Mouse (Mus musculus) hindlimb bud, embryonic 11.5 days (tissue): ENCODE measurements at regions not wholly inside any gene's neighbourhood (a gene's known extent, or its start where the extent isn't known, plus 50 kb on each side); places are given as distances from the start of the nearest gene placed in this dataset.
A peak's percentile ranks its signal among the peaks of the same experiment; 100 is the strongest.

Experiments
- DNase-seq: peaks from one replicate; pipeline ENCODE4 v3.0.0-alpha.2; 2012; ENCODE audit warnings: low read depth, low spot score; ENCODE audit errors: extremely low spot score

DNA sequence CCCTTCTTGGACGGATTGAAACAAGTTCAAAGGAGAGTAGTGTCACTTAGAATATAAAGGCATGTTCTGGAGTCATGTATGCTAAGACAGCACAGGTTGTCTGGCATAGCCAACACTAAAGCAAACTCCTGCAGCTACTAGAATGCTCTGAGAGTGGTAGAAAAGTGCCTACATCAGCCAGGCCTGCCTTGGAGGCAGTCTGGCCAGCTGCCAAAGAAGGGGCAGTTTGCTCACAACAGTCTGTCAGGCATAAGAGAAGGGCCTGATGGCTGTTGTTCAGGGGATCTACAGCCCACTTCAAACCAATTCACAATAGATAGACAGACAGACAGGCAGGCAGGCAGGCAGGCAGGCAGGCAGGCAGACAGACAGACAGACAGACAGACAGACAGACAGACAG is 136.5 kb upstream of the Dap start:
- DNase-seq: no peak

DNA sequence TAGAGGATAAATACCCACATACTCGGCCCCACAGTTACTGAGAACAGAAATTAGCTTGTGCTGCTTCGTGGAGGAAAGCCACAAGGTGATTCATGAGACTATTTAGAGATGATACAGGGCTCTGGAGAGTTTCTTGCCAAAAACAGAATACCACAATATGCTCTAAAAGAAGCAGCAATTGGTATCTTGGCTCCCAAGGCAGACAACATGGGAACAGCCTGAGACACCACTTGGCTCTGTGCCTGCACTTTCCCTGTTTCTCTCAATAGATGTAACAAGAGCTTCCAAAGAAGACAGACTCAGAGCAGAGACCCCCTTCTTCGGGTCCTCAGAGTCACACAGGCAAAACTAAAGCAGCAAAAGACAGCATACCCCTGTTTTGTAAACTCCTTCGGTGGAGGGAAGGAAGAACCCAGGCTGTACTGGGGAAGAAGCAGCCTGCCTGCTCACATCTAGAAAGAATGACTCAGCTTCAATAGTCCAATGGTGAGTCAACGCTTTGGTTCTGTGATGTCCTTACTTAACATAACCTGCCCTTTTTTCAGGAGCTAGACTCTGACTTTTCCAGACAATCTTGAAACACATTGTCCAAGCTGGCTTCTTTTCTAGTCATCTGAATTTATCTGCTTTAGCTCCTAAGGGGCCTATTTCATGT is 132.1 kb upstream of the Dap start:
- no peak for DNase-seq

DNA sequence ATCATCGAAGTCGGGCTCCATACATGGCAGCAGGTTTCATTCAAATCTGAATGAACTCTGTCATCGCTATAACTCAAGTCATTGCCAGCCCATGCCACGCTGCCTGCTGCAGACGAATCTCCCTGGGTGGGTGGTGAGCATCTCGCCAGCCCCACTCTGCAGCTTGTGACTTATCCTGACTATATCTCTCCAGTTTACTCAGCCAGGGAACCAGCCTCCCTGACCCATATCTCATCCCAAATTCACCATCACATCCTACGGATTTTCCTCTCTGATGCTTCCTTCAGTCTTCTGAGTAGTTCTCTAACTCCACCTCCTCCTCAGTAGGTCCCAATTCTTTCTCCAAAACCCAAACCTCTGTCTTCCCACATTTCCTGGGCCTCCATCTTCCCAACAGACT is 127.9 kb upstream of the Dap start:
- no peak for DNase-seq

DNA sequence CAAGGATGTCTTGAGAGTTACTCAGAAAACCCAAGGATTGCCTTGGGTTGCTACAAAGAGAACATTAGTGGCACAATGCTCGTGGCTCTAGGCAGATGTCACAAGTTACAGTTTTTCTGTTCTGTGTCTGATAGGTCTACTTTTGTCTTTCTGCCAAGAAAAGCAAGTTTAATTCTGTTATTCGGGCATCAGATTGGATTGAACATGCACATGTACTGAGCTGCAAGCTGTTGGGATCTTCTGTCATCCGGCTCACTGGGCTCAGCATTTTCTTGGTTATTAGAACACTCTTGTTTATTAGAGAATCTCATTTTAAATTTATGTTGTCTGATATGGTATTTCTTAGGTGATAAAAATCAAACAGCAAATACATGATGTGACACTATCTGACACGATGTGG is 126.8 kb upstream of the Dap start:
- no peak for DNase-seq

DNA sequence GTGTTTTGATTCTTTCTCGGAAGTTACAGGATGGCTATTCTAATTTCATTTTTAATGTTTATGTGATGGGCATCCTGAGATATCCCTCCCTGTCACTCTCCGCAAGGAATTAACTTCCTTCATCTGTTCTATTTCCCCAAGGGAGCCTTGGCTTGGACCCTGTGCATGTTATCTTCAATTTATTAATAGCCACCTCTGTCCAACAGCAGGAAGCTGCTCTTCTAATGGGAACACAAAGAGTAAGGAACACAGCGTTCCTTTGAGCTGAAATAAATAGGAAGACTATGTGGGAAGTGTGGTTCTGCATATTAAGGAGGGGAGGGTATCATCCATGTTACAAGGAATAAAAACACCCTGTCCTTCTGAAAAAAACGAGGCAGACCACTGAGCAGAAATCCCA is 119.4 kb upstream of the Dap start:
- DNase-seq: no peak

DNA sequence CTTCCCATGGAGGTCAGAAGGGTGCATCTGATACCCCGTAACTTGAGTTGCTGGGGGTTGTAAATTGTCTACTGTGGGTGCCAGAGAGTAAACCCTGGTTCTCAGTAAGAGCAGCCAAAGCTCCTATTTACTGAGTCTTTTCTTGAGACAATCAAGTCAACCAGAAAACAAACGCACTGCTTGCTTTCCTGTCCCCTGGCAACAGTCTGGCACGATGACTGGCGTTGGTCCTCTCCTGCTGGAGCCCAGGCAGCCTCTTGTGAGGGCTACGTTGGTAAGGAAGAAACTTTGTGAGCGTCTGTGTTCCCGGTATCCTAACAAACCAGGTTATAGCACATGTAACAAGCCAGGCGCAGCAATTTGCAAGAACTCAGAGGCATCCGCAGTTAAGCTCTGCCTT is 117.2 kb upstream of the Dap start:
- DNase-seq: no peak

DNA sequence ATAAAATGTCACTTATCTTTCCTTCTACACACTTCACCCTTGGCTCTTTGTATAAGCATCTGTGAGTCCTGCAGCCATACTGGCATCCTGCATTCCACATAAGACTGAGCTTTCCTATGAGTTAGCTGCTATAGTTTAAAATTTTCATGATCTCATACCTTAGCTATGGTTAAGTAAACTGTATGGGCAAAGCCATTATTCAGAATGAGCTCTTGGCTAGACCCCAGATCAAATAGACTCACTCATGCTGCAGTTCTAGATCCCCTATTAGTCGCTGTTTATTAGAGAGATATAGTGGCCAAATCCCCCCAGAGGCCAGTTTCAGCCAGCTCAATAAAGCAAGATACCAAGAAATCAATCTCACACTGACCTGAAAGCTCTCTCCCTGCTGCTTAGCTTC is 110.9 kb upstream of the Dap start:
- no peak for DNase-seq

DNA sequence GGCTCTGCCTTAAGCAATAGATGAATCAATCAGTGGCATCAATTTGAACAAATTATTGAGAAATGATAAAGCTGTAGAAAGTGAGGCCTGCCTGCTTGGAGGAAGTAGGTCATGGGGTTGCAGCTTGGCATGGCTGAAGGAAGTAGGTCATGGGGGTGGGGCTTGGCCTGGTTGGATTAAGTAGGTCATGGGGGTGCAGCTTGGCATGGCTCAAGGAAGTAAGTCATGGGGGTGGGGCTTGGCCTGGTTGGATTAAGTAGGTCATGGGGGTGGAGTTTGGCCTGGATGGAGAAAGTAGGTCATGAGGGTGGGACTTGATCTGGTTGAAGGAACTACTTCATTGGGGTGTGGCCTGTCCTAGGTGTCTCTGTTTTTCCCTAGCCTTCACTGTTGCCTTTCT is 106.8 kb upstream of the Dap start:
- DNase-seq: no peak

DNA sequence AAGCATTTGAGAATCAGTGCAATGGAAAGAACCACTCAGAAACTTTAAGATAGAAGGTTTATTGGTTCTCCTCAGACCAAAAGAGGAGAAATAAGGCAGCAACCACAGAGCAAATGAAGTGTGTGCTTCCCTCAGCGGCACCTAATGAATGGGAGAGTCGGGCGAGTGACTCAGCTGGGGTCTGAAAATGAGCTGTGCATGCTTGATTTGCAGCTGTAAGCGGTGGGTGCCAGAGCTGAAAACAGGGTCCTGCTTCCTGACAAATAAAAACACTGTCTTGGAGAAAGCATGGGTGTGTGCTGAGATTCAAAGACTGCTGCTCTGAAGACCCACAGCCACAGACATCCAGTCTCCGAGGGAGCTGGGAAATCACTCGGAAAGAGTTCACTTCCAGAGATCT is 104.0 kb upstream of the Dap start:
- DNase-seq: no peak

DNA sequence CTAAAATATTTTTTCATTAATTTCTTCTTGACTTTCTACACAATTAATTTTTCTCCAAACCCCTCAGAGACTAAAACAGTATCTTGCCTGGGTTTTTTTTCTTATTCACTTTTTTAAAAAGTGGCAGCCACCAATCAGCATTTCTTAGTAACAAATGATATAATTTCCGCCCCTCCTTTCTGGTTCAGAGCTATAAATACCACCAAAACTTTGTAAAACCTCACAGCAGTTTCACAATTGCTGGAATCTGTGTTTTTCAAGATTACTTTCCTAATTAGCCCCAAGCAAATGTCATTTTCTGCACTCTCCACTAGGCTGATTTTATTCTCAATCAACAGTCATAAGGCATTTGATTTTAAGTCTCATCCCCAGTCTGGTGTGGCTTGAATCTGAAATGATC is 98.3 kb upstream of the Dap start:
- no peak for DNase-seq

DNA sequence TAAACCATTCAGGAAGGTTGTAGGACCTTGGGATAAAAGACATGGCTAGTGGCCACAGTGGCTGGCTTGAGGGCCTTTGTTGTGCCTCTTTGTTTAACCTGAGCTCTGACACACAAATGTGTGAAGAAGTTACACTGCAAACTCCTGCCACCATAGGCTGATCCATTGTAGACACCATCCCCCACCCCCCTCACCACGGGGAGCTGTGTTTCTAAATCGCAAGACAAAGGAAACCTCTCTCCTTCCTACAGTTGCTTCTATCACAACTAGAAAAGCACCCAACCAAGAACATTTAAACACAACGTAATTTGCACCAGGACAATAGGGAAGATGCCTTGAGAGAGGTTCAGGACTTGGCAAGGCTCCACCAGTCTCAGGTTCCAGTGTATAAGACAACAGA is 97.1 kb upstream of the Dap start:
- DNase-seq: no peak

DNA sequence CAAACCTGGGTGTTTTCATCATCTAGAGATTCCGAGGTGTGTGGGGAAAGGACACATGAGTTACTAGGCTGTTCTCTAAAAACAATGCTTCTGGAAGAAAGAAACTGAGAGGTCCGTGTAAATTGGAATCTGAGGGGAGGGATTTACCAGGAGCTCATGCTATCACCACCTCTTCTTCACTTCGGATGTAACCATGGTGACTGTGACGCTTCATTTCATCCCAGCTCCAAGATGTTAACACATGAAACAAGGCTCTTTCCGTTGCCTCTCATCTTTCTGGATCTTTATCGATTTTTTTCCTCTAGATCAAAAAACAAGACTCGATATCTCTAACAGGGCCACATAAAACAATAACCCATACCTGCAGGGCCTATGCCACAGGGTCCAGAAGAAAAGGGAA is 89.2 kb upstream of the Dap start:
- DNase-seq: no peak

DNA sequence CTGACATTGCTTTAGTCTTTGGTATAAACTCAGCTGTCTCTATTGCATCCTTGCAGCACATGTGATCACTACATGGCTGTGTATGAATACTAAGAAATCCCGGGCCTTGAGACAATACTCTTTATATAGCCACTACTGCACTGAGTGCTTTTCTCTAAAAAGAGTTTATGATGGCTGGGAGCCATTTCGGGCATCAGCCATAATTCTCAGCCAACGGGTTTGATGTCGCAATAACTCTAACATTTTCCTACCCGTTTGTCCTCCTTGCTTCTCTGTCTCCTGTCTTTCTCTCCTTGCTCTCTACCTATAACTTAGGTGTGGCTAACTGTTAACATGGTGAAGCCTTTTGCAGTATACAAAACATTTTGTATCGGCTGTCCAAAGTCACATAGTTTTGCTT is 85.5 kb upstream of the Dap start:
- no peak for DNase-seq

DNA sequence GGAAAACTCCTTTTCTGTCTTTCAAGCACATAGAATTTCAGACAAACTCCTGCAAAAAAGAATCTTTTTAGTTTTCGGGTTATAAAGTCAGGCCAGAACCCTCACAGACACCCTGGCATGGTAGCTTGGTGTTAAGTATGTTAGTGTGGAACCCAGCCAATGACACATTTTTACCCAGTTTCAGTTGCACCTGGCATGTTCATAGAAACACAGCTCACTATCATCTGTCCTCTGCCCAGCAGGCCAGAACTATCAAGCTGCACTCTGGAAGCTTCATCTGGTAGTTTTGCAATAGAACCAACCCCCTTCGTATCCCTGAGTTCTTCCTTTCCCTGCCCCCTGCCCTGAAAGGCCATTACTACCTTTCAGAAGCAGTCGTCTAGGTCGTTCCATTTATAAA is 82.4 kb upstream of the Dap start:
- no peak for DNase-seq

DNA sequence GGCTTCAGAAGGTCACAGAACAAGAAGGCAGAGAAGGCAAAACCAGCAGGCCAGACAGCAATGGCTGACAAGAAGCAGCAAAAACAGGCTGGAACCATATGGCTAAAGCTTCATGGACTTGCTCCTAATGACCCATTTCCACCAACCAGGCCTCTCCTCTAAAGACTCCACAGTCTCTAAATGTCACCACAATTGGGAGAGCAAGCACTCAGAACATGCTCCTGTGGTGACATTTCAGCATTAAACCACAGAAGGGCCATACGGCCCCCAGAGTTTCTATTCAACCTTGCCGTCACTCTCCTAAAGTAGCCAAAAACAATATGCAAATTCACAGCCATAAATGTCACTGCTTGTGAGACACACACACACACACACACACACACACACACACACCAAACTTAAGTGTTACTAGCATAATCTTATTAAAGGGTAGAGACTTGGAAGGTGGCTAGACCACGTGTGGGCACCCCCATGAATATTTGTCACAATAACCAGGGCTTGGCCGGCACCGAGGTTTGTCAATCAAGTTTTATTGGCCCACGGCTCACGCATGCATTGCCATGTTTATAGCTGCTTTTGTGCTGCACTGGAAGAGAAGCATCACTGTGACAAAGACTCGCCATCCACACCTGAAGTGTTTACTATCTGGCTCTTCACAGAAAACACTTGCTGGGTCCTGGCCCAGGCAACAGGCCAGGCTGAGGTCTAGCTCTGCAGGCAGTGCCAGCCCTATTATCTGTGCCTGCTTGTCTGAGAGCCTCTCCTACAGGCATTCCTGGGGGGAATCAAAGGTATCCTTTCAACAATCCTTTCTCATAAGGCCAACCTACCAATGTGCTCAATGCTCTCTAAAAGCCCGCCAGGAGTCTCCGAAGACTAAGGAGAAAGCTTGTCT is 75.6 kb upstream of the Dap start:
- no peak for DNase-seq

DNA sequence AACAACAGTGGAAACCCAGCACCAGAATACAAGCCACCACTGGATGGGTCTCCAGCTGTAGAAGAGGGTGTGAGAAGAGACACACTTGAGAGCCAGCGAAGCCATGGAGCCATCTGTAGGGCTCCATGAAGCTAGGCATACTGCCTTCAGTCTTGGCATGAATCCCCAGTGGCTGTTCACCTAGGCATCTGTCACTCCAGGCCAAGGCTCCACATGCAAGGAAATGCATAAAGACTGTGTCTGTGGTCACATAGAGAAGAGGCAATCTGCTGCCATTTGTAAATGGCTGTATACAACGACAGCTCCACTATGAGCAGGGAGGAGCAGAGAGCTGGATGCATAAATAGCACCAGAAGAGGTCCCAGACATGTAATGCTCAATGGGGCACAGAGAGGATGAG is 74.3 kb upstream of the Dap start:
- no peak for DNase-seq

DNA sequence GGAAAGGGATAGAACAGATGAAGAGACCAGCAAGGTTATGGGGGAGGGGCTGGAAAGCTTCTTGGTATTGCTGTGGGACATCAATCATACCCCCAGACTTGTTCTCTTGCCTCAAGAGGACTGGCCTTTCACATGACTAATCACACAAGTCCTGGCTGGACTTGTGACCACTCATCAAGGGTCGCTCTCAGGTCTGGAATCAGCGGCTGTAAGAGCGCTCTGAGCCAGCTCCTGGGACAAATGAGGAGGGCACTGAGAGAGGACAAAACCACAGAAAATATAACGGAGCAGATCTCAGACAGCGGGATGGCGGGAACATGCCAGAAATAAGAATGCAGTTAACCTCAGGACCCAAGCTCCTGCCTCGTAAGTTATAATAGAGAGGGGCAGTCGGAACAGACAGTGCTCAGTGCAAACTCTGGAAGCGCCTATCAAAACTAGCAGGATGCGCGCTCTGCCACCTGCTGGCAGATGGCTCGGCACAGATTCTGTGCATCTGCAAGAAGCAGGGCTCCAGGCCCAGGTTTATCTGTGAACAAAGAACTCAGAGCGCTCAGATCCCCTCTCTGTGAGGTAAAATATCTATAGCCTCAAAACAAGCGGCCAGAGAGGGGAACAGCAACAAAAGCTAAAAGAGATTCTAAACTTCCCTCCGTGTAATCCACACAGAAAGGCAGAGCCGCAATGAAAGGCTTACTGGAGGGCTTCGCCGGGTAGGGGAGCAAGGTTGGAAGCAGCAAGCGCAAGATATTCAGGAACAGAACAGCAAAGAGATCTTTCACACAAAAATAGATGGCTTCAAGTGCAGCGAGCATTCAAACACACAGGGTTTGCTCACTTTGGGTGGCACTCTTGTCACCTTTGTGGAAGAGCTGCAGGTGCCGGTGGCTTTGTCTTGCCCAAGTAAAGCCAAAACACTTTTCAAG is 73.3 kb upstream of the Dap start:
- DNase-seq: no peak

DNA sequence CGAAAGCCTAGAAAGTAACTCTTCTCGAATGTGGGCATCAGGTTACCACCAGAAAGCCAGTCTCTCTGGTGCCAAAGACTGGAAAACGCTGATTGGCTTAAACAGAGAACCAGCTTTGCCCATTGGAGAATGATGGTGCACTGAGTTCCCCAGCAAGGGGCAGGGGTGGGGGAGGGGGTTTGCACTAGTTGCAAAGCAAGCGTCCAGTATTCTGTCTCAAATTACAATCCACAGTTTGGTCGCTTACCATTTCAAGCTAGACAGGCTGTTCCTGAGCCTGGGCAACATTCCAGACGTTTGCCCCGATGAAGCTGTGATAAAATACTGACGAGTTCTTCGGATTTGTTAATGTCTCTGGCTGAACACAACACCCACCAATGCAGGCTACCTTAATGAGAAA is 69.0 kb upstream of the Dap start:
- DNase-seq: peak; percentile 39

DNA sequence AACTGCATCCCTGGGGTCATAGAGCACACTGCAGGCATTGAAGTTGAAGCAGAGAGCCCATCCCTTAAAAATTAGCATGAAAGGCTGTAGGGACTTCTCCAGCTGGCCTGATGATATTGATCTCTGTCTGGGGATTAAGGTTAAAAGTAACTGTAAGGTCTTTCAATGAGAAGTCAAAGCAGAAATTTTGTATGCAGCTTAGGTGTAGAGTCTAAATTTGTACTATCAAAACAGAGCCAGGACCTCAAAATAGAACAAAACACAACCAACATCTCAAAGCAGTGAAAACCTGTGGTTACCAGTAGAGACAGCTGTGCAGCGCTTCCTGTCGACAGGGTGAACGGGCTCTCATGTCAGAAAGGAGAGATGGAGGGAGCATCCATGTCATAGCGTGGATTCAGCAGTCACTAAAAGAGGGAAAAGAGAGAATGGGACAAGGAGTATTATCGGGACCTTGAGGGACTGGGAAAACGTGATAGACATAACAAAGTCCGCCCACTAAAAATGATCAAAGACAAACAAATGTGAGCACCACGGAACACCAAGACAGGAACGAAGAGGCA is 57.5 kb upstream of the Dap start:
- no peak for DNase-seq

DNA sequence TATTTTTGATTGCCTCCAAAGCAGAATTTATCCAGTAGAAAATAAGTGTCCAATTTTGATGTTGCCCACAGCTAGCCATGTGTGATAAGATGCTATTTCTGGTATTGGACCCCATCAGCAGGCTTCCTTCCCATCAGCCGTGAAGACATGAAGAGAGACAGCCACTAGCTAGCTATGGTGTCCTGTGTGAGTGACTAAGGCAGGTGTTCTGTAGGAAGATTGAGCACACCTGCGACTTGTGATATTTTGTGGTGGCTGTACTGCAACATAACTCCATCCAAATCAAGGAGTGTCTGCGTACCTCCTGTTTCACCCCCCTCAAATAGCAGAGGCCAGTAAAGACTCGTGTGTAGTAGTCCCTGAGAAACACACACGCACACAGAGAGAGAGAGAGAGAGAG is 56.6 kb upstream of the Dap start:
- DNase-seq: no peak

DNA sequence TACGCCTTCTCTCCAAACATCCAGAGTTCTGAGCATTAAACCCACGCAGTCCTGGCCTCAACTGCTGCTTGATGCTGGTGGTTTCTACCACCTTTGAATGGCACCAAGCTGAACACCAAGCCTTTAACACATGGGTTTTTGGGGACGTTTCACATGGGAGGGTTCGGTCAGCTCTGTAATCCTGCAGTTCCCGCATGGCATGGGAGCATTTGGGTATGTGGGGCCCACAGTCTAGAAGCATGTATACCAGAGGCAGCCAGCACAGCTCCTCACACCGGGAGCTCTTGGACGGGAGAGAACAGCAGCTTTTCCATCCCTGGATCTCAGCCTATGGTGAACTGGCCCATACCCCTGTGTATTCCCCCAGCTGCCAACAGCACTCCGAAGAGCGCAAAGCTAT is 55.9 kb upstream of the Dap start:
- DNase-seq: no peak
